Mouse (Mus musculus): Measurements from ENCODE around the gene Tex9. TPM values are rescaled to one million over a fixed set of nuclear protein-coding genes. Genes with fewer than 3 reads are reported as not detected.
"Not testable (repeated sequence)": the region's sequence is repeated elsewhere in the genome, so short reads cannot be mapped to it uniquely, and the experiment has no call there.

Gene Tex9
- total RNA-seq, 2 experiments from 2014 or later: 17.7 to 23.1 TPM

GRCm38 (mm10) chr9:72440948-72441926 lies 50.8 kb downstream of the Tex9 start:
- ATAC-seq (replicated peaks; ENCODE audit: poor library complexity): peak; percentile 53

- ATAC-seq (replicated peaks; ENCODE audit: poor library complexity): no peak
These were observed 51.7 kb downstream of the Tex9 start for GRCm38 (mm10) chr9:72440358-72440757.

GRCm38 (mm10) chr9:72438749-72439148 lies 53.3 kb downstream of the Tex9 start:
- no peak for ATAC-seq (replicated peaks; ENCODE audit: poor library complexity)

GRCm38 (mm10) chr9:72437822-72438701 lies 54.0 kb downstream of the Tex9 start, which contains the start of gene Mns1:
TSS of gene Mns1 (plus strand) at chr9:72438011.
- peak; percentile 84 for ATAC-seq (replicated peaks; ENCODE audit: poor library complexity)

- ATAC-seq (replicated peaks; ENCODE audit: poor library complexity): no peak
These were observed 57.1 kb downstream of the Tex9 start for GRCm38 (mm10) chr9:72434876-72435275.

- no peak for ATAC-seq (replicated peaks; ENCODE audit: poor library complexity)
These were observed 64.2 kb downstream of the Tex9 start for GRCm38 (mm10) chr9:72427861-72428260.

- no peak for ATAC-seq (replicated peaks; ENCODE audit: poor library complexity)
These were observed 66.6 kb downstream of the Tex9 start for GRCm38 (mm10) chr9:72425300-72425850.

- ATAC-seq (replicated peaks; ENCODE audit: poor library complexity): no peak
These were observed 69.3 kb downstream of the Tex9 start for GRCm38 (mm10) chr9:72422753-72423152.

- no peak for ATAC-seq (replicated peaks; ENCODE audit: poor library complexity)
These were observed 69.7 kb downstream of the Tex9 start for GRCm38 (mm10) chr9:72422284-72422683.

GRCm38 (mm10) chr9:72420490-72420889 lies 71.5 kb downstream of the Tex9 start:
- no peak for ATAC-seq (replicated peaks; ENCODE audit: poor library complexity)

GRCm38 (mm10) chr9:72418443-72418842 lies 73.6 kb downstream of the Tex9 start:
- no peak for ATAC-seq (replicated peaks; ENCODE audit: poor library complexity)

- ATAC-seq (replicated peaks; ENCODE audit: poor library complexity): no peak
These were observed 80.3 kb downstream of the Tex9 start for GRCm38 (mm10) chr9:72411746-72412145.

GRCm38 (mm10) chr9:72409381-72410225 lies 82.4 kb downstream of the Tex9 start:
- ATAC-seq (replicated peaks; ENCODE audit: poor library complexity): peak; percentile 81

GRCm38 (mm10) chr9:72408131-72408586 lies 83.9 kb downstream of the Tex9 start:
- peak; percentile 76 for ATAC-seq (replicated peaks; ENCODE audit: poor library complexity)

- ATAC-seq (replicated peaks; ENCODE audit: poor library complexity): no peak
These were observed 86.0 kb downstream of the Tex9 start for GRCm38 (mm10) chr9:72405882-72406638.

GRCm38 (mm10) chr9:72404934-72405333 lies 87.1 kb downstream of the Tex9 start:
- ATAC-seq (replicated peaks; ENCODE audit: poor library complexity): no peak

GRCm38 (mm10) chr9:72404446-72404845 lies 87.6 kb downstream of the Tex9 start:
- ATAC-seq (replicated peaks; ENCODE audit: poor library complexity): no peak

GRCm38 (mm10) chr9:72403421-72403820 lies 88.6 kb downstream of the Tex9 start:
- ATAC-seq (replicated peaks; ENCODE audit: poor library complexity): no peak

GRCm38 (mm10) chr9:72401769-72402168 lies 90.2 kb downstream of the Tex9 start:
- ATAC-seq (replicated peaks; ENCODE audit: poor library complexity): not testable (repeated sequence)
